Comparison of ENCODE assay signal across 8 mouse cellular contexts in genomic region chr13:97205052-97205701, GRCm38 (mm10). TPM values are rescaled to one million over a fixed set of nuclear protein-coding genes. Genes with fewer than 3 reads are reported as not detected.
A peak's percentile ranks its signal among the peaks of the same experiment; 100 is the strongest.
DNase-seq lines count a peak whose midpoint lies in the region; ATAC-seq and TF ChIP-seq lines count a peak whose summit lies in the region.

No protein-coding gene starts in this region.

- H3K27me3 ChIP-seq in hindbrain, embryonic 10.5 days (ENCODE audit: insufficient read depth, poor library complexity, severe bottlenecking), result no peaks in the 10 kb centered on the region
- no peaks in the 10 kb centered on the region for H3K27me3 ChIP-seq in lung, postnatal 0 days (replicated peaks; ENCODE audit: insufficient read depth, low read length)

- no peaks in the 10 kb centered on the region for H3K9me3 ChIP-seq in hindbrain, embryonic 10.5 days
- H3K9me3 ChIP-seq in lung, postnatal 0 days (ENCODE audit: low read length), result no peaks in the 10 kb centered on the region

- TF ChIP-seq EP300 in lung, postnatal 0 days (IDR thresholded peaks at IDR 0.05), result no peak

- peak overlapping the region; percentile 57 for H3K4me2 ChIP-seq in lung, postnatal 0 days (replicated peaks; ENCODE audit: low read depth, low read length)

- TF ChIP-seq CTCF in lung, postnatal 0 days (IDR thresholded peaks at IDR 0.05), result peak; percentile 77

- no peak overlapping the region; the same call in 1 of the 2 replicates for H3K9ac ChIP-seq in lung, postnatal 0 days (replicated peaks; ENCODE audit: low read depth)

- no peaks in the 10 kb centered on the region for H3K36me3 ChIP-seq in hindbrain, embryonic 10.5 days
- no peaks in the 10 kb centered on the region for H3K36me3 ChIP-seq in lung, postnatal 0 days (ENCODE audit: insufficient read depth, low read length)

- H3K27ac ChIP-seq in hindbrain, embryonic 10.5 days, result peak overlapping the region; percentile 57
- peak overlapping the region; percentile 51; the same call in 1 of the 2 replicates for H3K27ac ChIP-seq in lung, postnatal 0 days (ENCODE audit: low read length)

- peaks cover 14% of the 10 kb centered on the region; the same call in 1 of the 2 replicates for H3K4me1 ChIP-seq in hindbrain, embryonic 10.5 days (replicated peaks)
- H3K4me1 ChIP-seq in lung, postnatal 0 days (ENCODE audit: insufficient read depth, low read depth, low read length), result no peaks in the 10 kb centered on the region

- WGBS in hindbrain, embryonic 10.5 days, result 16% methylated on average over 18 of the region's 18 CpGs
- WGBS in lung, postnatal 0 days, result 5% methylated on average over 18 of the region's 18 CpGs

- H3K4me3 ChIP-seq in hindbrain, embryonic 10.5 days, result peak overlapping the region; percentile 46
- peak overlapping the region; percentile 37 for H3K4me3 ChIP-seq in lung, postnatal 0 days (ENCODE audit: low read depth, low read length)

- peak; percentile 94 for ATAC-seq in frontal cortex, adult (ENCODE audit: low TSS enrichment)
- ATAC-seq in lung, postnatal 0 days, result peak; percentile 92

- DNase-seq in MN1 (ENCODE audit: low spot score), result peak; percentile 87
- peak; percentile 84 for DNase-seq in cerebellum, adult 9-10 months
- DNase-seq in hindbrain, embryonic 10.5 days (ENCODE audit: low spot score), result peak; percentile 77
- peak; percentile 93 for DNase-seq in layer of hippocampus, adult 9-11 months
- DNase-seq in lung, postnatal 0 days (ENCODE audit: low spot score), result peak; percentile 92
- DNase-seq in ovary, postnatal 14 days (ENCODE audit: low spot score), result peak; percentile 78
- DNase-seq in thymus, postnatal 14 days, result peak; percentile 88

RNA-seq across cellular contexts. Expression of gene Hexb, which starts 7.0 kb away (rescaled TPM):
- polyA plus RNA-seq in hindbrain, embryonic 10.5 days (2016; fragmentation: Nextera tagmentation; extraction: Ambion mirVana), result 18.7 and 23.4 TPM in 2 replicates
- polyA plus RNA-seq in lung, postnatal 0 days (2015; fragmentation: Nextera tagmentation; extraction: Ambion mirVana), result 23.6 and 26.6 TPM in 2 replicates

RNA-seq across cellular contexts. Expression of gene Enc1, which starts 35.7 kb away (rescaled TPM):
- 11.2 and 18.6 TPM in 2 replicates for polyA plus RNA-seq in hindbrain, embryonic 10.5 days (2016; fragmentation: Nextera tagmentation; extraction: Ambion mirVana)
- 2.6 and 4.0 TPM in 2 replicates for polyA plus RNA-seq in lung, postnatal 0 days (2015; fragmentation: Nextera tagmentation; extraction: Ambion mirVana)

Comparison
In these comparisons a context has a peak if more than half of its experiments do, and no peak if none do; other contexts are left out.
1. Peak in every context shown above with its lines: DNase-seq, ATAC-seq, H3K4me3 ChIP-seq and H3K27ac ChIP-seq.